Mouse (Mus musculus) CH12F3 (cell line): ENCODE measurements around the gene Ncbp2.

ENCODE experiments used
- in situ Hi-C: fragments of 300-500 bp; cut with MboI; formaldehyde crosslinking; loops from 2 replicates; pipeline ENCODE4 v1.14.3; 2020; ENCODE audit warnings: low sequenced_read_pairs

Gene Ncbp2

GRCm38 (mm10) chr16:31948345-31948774 lies at the start of gene Ncbp2, which contains the start of gene 0610012G03Rik:
Gene Ncbp2 (plus strand): TSS chr16:31948513.
Gene 0610012G03Rik (minus strand): TSS chr16:31948494.
- in situ Hi-C loops: no loop called here

GRCm38 (mm10) chr16:31898546-31899326 lies 49.6 kb upstream of the Ncbp2 start:
- in situ Hi-C loops: no loop called here

GRCm38 (mm10) chr16:31901886-31902285 lies 46.4 kb upstream of the Ncbp2 start:
- in situ Hi-C loops: loop anchor here (25.0 kb wide), 1 partner anchor 340 kb away; no protein-coding TSS in a partner anchor

GRCm38 (mm10) chr16:31903239-31903638 lies 45.1 kb upstream of the Ncbp2 start:
- in situ Hi-C loops: loop anchor here (25.0 kb wide), 1 partner anchor 341 kb away; no protein-coding TSS in a partner anchor

- in situ Hi-C loops: loop anchor here (25.0 kb wide), 1 partner anchor 343 kb away; no protein-coding TSS in a partner anchor
Observed at GRCm38 (mm10) chr16:31905331-31905730, 43.0 kb upstream of the Ncbp2 start.

GRCm38 (mm10) chr16:31905891-31906825 lies 42.2 kb upstream of the Ncbp2 start:
- in situ Hi-C loops: loop anchor here (25.0 kb wide), 1 partner anchor 344 kb away; no protein-coding TSS in a partner anchor

- in situ Hi-C loops: loop anchor here (25.0 kb wide), 1 partner anchor 345 kb away; no protein-coding TSS in a partner anchor
Observed at GRCm38 (mm10) chr16:31906896-31907295, 41.4 kb upstream of the Ncbp2 start.

GRCm38 (mm10) chr16:31908959-31909358 lies 39.4 kb upstream of the Ncbp2 start:
- in situ Hi-C loops: loop anchor here (25.0 kb wide), 1 partner anchor 347 kb away; no protein-coding TSS in a partner anchor

- in situ Hi-C loops: loop anchor here (5.0 to 25.0 kb wide), 3 partner anchors 33 to 466 kb away; partner anchors contain the start of gene Meltf
Observed at GRCm38 (mm10) chr16:31910281-31910847, 37.9 kb upstream of the Ncbp2 start.

GRCm38 (mm10) chr16:31917776-31918175 lies 30.5 kb upstream of the Ncbp2 start:
- in situ Hi-C loops: loop anchor here (10.0 to 25.0 kb wide), 2 partner anchors 355 to 473 kb away; no protein-coding TSS in a partner anchor

GRCm38 (mm10) chr16:31918248-31918724 lies 30.0 kb upstream of the Ncbp2 start:
- in situ Hi-C loops: loop anchor here (10.0 to 25.0 kb wide), 2 partner anchors 356 to 473 kb away; no protein-coding TSS in a partner anchor

- in situ Hi-C loops: loop anchor here (10.0 to 25.0 kb wide), 2 partner anchors 180 to 362 kb away; no protein-coding TSS in a partner anchor
Observed at GRCm38 (mm10) chr16:31924368-31924767, 23.9 kb upstream of the Ncbp2 start.

GRCm38 (mm10) chr16:31926091-31926490 lies 22.2 kb upstream of the Ncbp2 start:
- in situ Hi-C loops: loop anchor here (10.0 kb wide), 1 partner anchor 181 kb away; no protein-coding TSS in a partner anchor

- in situ Hi-C loops: loop anchor here (10.0 kb wide), 1 partner anchor 182 kb away; no protein-coding TSS in a partner anchor
Observed at GRCm38 (mm10) chr16:31926547-31927182, 21.6 kb upstream of the Ncbp2 start.

GRCm38 (mm10) chr16:31927412-31927811 lies 20.9 kb upstream of the Ncbp2 start:
- in situ Hi-C loops: loop anchor here (10.0 kb wide), 1 partner anchor 183 kb away; no protein-coding TSS in a partner anchor

GRCm38 (mm10) chr16:31931330-31931729 lies 17.0 kb upstream of the Ncbp2 start:
- in situ Hi-C loops: no loop called here

GRCm38 (mm10) chr16:31932255-31932654 lies 16.1 kb upstream of the Ncbp2 start:
- in situ Hi-C loops: no loop called here

GRCm38 (mm10) chr16:31932840-31933697 lies 15.2 kb upstream of the Ncbp2 start:
- in situ Hi-C loops: no loop called here
